Mouse (Mus musculus): Measurements from ENCODE around the gene Nadk. TPM values are rescaled to one million over a fixed set of nuclear protein-coding genes. Genes with fewer than 3 reads are reported as not detected.
A peak's percentile ranks its signal among the peaks of the same experiment; 100 is the strongest.
"Not testable (repeated sequence)": the region's sequence is repeated elsewhere in the genome, so short reads cannot be mapped to it uniquely, and the experiment has no call there.

The Nadk gene
- total RNA-seq, 2 experiments from 2014 or later, result 20.8 to 25.2 TPM

GRCm38 (mm10) chr4:155569818-155570217, 7.6 kb downstream of the Nadk start:
- no peak for DNase-seq

- DNase-seq, result not testable (repeated sequence)
These were observed 8.1 kb downstream of the Nadk start for GRCm38 (mm10) chr4:155570315-155570714.

DNA sequence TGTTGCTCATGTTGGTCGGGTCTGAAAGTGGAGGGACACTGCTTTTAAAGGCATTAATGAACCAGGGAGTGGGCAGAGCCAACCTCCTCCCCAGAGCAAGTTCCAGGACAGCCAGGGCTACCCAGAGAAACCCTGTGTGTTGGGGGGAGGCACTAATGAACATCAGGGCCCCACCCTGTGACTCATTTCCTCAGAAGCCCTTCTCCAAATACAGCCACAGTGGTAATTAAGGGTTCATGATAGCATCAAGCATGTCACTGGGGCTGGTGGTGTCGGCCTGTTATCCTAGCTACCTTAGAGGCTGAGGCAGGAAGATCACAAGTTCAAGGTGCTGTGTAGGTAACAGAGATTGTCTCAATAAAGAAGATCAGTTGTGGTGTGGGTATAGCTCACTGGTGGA, 9.3 kb downstream of the Nadk start:
- DNase-seq, result no peak

GRCm38 (mm10) chr4:155573155-155573554, 11.0 kb downstream of the Nadk start:
- DNase-seq, result no peak

- DNase-seq, result no peak
These were observed 11.7 kb downstream of the Nadk start for GRCm38 (mm10) chr4:155573876-155574275.

DNA sequence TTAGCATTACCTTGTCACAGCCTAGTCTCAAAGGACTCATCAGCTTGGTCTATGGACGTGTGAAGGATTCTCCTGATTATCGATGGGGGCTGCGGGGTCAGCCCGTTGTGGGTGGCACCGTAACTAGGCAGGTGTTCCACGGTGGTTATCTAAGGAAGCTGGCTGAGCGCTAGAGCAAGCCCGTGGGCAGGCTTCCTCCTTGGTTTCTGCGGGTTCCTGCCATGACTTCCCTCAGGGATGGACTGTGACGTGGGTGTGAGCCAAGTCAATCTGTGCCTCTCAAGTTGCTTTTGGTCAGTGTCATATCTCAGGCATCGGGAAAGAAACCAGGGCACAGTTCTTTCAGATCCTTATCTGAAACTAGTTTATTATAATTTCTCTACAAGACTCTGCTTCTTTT, 12.8 kb downstream of the Nadk start:
- DNase-seq, result no peak

DNA sequence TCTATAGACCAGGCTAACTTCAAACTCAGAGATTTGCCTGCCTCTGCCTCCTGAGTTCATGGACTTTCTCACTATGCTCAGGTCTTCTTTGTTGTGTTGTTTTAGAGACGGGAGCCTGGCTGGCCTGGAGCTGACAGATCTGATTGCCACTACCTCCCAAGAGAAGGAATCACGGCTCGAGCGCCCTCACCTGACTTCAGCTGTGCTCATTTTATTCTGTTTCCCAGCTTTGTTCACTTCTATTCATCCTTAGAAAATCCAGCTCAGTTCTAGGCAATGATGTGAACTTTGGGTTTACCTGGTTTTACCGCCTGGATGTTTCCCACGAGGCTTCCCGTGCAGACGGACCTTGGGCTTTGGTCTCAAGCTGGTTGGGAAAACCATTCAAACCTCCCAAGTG, 13.3 kb downstream of the Nadk start:
- DNase-seq, result no peak

GRCm38 (mm10) chr4:155577132-155577531, 15.0 kb downstream of the Nadk start:
- DNase-seq, result no peak

- no peak for DNase-seq
These were observed 15.6 kb downstream of the Nadk start for GRCm38 (mm10) chr4:155577741-155578140.

- DNase-seq, result peak; percentile 72
These were observed 16.4 kb downstream of the Nadk start for GRCm38 (mm10) chr4:155578336-155579125.

- peak; percentile 66 for DNase-seq
These were observed 18.2 kb downstream of the Nadk start for GRCm38 (mm10) chr4:155580420-155580819.

DNA sequence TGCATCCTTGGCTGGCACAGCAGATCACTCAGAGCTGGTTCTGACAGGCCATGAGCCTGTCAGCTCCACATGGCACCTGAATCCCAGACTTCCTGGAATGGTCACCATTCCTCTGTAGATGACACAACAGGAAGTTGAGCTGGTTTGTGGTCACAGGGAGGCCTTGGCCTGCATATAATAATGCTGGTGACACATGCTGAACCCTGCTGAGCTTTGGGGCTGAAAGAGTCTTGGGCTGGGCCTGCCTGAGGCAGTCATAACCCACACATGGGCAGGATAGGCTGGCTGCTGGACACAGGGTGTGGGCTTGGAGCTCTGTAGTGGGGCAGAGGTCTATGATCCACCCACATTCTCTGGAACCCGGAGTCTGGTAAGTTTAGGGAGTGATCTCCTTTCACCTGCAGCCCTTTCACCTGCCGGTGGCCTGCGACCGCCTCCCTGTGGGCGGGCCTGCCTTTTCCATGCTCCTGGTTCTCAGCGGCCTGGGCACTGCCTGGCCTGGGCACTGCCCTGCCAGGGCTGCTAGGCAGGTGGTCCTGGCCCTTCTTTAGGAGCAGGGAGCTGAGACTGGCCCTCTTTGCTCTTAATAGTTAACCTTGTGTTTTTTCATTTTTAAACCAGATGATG, 20.2 kb downstream of the Nadk start:
- DNase-seq, result no peak

DNA sequence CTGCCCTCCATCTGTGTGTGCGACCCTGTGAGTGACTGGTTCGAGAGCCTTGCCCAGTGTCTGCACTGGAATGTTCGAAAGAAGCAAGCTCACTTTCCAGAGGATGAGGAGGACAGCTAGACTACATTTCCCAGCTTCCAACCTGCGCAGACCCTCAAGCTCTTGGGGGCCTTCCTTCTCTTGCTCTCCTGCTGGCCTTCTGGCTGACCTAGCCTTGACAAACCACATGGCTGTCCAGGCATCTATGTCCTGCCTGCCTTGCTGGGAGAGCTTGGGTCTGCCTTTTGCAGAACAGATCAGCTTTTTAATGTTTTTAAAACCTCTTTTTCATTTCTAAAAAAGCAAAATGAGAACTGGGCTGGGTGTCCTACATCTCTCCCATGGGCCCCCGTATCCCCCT, 27.2 kb downstream of the Nadk start:
- no peak for DNase-seq

DNA sequence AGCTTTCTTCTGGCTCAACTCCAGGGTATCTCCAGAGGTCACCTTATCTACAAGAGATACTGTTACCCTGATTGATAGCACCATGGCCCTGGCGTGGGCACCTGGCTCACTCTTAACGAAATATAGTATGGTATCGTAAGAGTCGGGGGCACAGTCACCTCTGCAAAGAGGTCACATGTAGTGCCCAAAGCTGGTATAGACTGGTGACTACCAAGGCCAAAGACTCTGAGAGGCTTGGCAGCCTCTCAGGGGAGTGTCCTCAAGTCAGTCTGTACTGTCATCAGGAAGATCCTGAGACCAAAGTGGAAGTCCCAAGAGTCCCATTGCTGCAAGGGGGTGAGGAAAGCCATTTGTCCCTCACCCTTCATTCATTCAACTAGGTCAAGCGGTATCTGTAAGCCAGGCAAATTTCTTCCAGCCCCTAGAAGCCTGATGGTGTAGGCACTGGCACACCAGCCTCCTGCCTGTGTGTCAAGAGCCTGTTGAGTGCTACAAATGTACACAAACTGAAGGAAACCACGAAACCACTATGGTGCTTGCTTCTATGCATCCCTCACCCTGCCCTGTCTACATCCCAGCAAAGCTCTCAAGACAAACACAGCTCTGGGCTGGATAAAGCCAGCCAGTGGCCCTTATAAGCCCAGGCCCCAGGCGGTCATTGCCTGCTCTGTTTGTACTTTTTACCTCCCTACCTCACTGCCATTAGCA, 29.0 kb downstream of the Nadk start:
- no peak for DNase-seq

DNA sequence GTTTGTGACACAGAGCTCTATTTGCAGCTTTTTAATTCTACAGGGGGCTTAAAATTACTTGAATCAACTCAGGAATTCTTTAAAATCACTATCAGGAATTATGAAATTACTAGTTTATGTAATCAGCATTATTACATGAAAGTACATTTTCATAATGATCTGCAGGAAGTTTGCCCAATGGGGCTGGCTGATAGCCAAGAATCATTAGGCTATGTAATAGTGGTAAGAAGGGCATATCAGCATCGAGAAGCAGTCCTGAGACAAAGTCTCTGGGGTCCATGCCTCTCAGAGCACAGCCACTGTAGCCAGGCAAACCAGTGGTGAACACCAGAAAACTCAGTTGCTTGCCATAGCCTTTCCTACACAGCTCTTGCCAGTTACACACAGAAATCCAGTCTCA, 31.6 kb downstream of the Nadk start:
- no peak for DNase-seq

DNA sequence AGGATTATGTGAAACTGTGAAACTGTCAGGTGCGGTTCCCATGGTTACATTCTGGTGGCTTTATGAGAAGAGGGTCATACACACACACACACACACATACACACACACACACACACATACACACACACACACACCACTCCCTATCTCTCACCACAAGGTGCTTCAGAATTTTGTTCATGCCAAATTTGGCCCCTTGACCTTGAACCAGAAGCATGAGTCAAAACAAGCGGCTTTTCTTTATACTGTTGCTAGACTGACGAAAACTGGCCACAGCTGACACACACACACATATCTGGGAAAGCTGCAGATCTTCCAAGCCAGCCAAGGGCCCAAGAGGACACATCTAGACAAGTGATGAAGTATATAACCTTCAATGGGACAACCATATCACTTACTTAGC, 33.6 kb downstream of the Nadk start:
- no peak for DNase-seq

- DNase-seq, result no peak
These were observed 34.4 kb downstream of the Nadk start for GRCm38 (mm10) chr4:155596606-155597005.

- DNase-seq, result no peak
These were observed 36.4 kb downstream of the Nadk start for GRCm38 (mm10) chr4:155598536-155598935.

DNA sequence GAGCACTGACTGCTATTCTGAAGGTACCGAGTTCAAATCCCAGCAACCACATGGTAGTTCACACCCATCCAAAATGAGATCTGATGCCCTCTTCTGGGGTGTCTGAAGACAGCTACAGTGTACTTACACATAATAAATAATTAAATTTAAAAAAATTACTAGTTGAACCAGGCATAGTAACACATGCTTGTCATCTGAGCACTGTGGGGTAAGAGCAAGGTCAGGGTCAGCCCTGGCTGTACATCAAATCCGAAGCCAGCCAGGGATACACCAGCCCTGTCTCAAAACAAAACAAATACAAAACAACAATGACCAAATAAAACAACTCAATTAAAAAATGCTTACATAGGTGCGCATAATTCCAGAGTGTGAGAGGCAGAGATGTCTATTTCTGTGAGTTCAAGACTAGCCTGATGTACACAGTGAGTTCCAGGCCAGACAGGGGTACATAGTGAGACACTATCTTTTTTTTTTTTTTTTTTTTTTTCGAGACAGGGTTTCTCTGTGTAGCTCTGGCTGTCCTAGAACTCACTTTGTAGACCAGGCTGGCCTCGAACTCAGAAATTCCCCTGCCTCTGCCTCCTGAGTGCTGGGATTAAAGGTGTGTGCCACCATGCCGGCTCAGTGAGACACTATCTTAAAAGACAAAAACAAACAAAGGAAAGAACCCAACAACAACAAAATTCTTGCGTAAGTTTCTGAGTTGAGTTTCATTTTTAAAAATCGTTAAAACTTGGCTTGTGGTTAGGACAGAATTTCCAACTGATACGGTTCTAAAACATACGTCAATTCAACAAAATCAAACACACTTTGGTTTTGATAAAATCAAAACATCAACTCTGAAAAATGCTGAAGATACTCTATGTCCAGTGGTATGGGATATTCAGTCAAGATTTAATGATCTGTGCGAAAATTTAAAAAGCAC, 38.0 kb downstream of the Nadk start:
- no peak for DNase-seq

DNA sequence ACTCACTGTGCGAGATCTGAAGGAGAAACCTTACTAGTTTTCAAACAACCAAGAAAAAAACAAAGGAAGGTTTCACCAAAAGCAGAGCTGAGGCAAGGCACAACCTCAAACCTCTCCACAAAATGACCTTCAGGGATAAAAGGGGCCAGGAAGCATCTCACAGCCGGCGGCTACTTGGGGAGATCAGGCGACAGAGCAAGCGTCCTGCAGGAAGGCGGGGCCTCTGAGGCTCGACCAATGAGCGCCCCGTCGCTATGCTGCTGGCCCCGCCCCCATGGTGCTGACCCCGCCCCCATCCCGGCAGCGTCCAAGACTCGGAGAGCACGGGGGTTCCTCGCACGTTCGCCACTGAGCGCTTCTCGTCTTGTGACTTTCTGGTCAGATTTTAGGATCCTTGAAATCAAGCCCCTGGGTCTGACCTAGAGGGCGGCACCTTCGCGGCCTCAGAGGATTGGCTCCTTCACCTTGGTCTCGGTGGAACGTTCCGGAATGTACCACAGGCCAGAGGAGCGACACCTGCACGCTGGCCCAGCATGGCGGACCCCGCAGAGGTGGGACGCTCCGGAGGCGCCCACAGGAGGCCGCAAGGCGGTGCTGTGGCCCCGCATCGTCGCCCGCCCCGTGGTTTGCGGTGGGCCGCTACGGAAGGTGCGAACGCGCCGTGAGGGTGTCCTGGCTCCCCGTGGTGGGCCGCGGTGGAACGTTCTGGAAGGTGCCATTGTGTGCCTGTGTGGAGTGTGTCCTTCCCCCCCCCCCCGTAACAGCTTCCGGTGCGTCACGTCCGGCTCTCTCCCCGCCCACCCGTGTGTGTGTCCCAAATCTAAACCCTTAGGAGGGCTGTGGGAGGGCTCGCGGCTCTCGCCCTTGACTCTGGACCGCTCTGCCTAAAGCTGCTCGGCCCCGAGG, 39.2 kb downstream of the Nadk start, which contains the start of gene Slc35e2:
Gene Slc35e2, plus strand, starts transcription at position 326 of the 906 bp plus-strand sequence.
- DNase-seq, result peak; percentile 97

DNA sequence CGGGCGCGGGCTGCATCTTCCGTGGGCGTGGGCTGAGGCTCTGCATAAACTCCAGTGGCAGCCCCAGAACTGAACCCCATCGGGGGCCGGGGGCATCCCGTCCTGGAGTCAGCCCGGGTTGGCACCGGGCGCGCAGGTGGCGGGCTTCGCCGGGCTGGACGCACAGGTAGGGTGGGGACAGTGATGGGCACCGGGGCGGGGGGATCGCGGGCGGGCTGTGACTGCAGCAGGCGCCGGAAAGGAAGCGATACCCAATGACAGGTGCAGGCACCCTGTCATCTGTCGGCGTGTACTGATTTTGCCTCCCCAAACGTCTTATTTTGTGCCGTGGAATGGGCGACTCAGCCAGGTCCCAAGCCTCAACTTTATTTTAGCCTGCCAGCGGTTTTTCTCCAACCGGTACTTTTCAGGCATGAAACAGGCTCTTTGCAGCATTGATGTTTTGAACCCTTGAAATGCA, 39.8 kb downstream of the Nadk start:
- no peak for DNase-seq
